Mouse (Mus musculus) cerebellum, postnatal 4 days (tissue): ENCODE measurements around the gene Vwa8.
A peak's percentile ranks its signal among the peaks of the same experiment; 100 is the strongest.

Experiments
- DNase-seq, 2 experiments: peaks; one replicate each; pipeline ENCODE4 v3.0.0; 2022; ENCODE audit warnings: low spot score in 2 of 2, mixed read lengths in 1 of 2

Gene Vwa8

DNA sequence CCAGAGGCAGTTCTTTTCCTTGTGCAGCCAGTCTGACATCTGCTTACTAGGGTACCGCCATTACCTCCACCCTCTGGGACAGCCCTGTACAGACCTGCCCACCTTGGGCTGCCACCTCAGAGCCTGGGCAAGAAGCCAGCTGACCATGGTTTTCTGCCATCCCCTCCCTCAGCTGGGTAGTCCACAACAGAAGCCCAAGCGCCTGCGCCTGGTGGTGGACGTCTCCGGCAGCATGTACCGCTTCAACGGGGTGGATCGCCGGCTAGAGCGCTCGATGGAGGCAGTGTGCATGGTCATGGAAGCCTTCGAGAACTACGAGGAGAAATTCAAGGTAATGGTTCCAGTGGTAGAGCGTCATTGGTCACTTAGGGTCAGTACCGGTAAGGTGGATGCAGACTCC, 333.9 kb downstream of the Vwa8 start:
- DNase-seq = peak in 1 of 2 experiments; percentile 23

DNA sequence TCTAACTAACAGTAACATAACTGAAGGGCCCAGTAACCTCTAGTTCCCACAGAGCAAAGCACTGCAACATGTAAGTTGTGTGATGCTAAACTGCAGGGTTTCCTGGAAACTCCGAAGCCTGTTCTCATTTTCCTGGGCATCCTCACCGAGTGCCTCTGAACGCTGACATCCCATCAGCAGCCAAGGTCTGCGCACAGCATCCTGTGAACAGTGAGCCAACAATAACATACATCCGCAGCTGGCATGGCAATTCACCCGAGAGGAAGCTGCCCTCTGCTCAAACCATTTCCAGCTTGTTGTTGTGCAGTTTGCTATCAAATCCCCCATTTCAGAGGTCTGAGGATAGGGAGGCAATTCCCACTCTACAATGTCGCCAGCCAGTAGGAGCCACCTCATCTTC, 334.4 kb downstream of the Vwa8 start:
- no peak for DNase-seq

DNA sequence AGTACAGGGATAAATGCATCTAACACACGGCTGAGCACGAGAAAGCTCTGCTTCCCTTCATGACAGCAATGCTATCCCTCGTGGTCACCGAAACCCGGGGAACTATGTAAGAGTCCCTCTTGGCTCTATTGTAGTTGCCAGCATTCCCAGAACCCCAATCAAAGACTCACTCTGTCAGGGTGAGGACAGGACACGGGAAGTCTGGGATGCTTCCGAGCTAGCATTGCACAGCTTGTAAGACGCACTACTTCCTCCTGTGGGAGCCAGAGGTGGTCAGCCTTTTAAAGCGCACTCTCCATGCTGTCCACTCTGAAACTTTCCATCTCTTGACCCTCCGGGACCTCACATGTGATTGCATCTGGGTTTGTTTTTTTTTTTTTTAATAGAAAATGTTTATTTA, 335.2 kb downstream of the Vwa8 start:
- DNase-seq = no peak

DNA sequence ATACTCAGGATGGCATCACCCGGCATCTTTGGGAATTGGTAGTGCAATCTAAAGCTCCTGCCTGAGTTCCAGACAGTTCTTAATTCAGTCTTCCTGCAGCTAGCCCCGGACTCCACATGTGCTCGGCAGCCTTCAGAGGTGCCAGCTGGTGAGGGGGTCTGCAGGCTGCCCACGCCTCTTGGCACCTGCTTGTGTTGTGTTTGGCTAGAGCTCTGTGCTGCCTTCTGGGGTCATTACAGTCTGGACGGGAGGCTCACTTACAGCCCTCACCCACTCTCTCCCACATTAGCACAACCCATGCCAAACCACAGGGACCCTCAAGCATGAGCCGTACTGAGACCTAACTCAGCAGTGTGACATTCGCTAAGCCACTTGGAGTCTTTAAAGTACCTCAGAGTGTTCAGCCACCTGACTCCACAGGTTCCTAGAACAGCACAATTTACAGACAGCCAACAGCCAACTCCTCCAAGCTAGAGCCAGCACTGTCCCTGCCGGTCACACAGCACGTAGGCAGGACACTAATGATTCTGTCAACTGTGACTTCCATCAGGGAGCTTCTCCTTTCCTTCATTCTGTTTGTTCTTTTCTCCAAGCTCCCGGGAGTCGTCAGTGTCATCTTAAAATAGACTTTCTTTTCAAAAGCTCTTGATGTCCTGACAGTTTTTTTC, 336.3 kb downstream of the Vwa8 start:
- DNase-seq = peak in 1 of 2 experiments; percentile 49

DNA sequence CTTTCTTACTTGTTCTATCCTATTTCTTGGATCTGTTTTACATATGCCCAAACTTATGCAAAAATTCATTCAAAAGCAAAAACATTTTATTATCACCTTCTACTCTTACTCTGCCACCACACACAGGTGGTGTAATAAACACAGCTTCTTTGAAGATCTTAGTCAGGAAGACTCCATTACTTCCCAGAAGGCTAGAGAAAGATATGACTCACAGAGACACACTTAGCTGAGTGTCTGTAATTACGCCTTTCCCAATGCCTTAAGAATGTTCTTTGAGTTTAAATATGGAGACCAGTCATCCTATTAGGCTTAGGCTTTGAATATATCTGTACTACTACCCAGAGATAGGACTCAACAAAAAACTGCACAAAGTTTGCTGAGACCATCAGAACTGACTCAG, 338.1 kb downstream of the Vwa8 start:
- no peak for DNase-seq

DNA sequence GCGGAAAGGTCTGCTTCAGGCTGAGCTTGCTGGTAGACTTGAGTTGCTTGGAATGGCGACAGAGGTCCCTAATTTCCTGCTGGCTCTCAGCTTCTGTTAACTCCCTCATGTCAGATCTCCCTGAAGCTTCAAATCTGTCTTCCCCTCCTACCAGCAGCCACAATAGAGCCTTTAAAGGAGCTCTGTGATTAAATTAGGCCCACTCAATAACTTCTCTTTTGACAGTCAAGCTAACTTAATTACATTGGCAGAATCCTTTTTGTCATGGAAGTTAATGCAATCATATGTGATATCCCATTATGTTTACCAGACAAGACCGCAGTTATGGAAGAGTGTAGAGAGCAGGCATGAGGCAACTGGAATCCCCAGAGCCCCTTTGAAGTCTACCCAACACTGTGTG, 347.9 kb downstream of the Vwa8 start:
- no peak for DNase-seq

DNA sequence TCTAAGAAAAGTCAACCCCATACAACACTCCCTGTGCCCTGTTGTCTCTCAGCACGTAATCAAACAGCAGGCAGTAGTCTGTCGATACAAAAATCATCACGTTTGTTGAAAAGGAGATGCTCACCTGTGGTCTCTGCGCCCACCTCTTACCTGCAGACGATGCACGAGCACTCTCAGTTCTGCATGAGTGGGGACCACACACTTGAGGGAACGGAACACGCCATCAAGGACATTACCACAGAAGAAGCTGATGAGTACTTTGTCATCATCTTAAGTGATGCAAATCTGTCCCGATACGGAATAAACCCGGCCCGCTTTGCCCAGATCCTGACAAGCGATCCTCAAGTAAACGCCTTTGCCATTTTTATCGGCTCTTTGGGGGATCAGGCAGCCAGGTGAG, 349.2 kb downstream of the Vwa8 start:
- DNase-seq = no peak

DNA sequence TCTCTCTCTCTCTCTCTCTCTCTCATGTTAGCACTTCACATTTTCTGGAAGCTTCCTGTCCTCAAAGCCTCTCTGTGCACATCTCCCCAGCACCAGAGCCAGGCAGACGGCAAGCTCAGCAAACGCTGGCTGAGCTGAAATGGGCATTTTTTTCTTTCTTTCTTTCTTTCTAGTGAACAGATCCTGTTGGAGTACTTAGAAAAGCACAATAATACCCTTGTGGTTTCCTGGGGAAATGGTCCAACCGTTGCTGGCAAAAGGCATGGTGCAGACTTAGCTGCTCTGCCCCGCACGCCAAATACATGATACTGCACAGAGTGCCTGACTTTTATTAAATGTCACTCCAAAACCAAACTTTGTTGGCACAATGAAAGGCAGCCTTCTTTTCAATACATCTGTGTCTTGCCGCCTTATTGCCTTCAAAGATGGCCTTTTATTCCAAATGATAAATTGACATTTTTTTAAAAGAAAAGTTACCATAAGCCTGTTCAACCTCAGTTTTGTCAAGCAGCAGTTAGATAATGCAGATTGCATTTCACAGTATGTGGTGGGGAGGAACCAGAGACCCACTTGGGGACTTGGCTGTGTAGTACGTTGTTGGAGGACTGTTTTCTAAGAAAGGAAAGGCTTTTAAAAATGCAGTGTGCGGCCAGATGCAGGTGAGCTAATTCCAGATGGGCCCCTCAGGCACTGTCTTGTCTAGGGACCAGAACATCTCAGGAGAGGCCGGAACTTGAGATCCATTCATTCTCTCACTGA, 351.5 kb downstream of the Vwa8 start:
- DNase-seq = peak in 1 of 2 experiments; percentile 25

DNA sequence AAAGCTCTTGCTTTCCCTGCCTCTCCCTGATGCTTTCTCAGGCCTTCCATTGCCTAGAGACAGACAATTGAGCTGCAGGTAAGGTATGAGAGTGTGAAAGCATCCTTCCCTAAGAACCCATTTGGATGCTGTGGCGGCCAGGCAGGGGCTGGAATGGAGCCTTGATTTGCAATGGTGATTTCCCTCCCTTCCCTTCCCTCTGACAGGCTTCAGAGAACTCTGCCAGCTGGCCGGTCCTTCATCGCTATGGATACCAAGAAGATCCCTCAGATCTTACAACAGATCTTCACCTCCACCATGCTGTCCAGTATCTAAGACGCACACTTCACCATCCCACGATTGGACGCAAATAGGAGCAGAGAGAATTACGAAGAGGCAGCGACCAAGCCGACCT, 352.0 kb downstream of the Vwa8 start:
- peak in 1 of 2 experiments; percentile 27 for DNase-seq

DNA sequence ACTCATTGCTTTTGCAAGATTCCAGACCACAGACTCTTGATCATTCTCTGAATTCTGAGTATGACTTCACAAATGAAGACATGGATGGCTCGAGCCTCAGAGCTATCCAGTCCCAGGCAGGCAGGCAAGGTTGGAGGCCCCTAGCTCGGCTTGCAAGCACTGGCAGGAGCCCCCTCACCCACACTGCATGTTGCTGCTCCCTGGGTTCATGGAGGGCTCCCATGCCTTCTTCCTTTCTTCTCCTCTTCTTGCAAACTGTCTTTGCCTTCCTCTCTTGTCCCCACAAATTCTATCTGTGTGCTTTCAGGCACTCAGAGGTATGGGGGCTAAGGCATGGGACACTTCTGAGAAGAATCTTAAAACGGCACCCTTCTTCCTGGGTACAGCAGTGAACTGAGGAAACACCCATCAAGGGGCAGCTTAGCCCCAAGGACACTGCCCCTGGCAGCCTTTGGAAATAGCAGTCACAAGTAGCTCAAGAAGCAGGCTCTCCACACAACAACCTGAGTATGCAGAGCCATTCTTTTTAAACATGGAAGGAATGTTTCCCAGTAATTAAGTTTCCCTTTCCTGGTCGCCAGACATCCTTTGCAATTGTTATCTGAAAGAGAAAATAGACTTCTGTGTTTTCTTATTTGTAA, 354.0 kb downstream of the Vwa8 start:
- no peak for DNase-seq

DNA sequence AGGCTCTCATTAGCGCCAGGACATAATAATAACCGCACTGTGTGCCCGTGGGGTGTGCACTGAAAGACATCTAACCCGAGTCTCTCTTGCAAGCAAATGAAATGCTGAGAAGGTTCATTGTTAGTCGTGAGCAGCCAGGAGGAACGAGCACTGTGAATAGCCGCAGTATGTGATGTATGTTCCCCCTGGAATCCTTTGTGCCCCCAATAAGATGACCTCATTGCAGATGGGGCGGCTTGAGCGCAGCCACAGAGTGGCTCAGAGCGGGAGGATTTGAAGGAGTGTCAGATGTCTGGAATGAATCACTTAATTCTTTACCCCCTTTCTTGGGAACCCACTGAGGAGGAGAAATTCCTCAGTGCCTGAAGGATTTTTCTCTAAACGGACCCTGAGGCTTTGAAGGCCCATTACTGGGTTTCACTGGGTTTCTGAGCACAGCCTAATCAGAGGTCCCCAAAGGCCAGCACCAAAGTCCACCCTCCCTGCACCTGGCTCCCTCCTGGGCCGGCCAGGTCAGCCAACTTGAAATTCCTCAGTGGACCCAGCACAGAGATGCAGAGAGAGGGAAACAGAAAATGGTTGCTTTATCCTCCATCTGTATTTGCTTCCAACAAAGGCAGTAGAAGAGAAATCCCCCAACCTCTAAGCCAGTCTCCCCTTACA, 354.8 kb downstream of the Vwa8 start:
- DNase-seq = no peak

DNA sequence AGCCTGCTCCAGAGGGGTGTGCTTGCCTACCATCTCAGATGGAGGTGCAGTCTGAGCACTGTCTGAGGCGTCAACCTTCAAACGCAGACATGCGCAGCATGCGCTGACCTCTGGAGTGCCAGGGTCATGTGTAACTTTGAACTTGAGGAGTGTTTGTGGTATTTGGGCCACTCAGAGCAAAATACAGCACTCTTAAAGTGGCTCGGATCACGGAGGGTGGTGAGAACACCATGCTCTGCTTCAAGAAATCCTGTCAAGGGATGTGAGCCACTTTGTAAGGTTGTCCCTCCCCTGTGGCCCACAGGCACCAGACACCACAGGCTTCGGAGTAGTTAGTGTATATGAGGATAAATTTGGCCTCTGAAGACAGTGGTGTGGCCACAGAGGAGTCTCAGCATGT, 356.0 kb downstream of the Vwa8 start:
- no peak for DNase-seq

DNA sequence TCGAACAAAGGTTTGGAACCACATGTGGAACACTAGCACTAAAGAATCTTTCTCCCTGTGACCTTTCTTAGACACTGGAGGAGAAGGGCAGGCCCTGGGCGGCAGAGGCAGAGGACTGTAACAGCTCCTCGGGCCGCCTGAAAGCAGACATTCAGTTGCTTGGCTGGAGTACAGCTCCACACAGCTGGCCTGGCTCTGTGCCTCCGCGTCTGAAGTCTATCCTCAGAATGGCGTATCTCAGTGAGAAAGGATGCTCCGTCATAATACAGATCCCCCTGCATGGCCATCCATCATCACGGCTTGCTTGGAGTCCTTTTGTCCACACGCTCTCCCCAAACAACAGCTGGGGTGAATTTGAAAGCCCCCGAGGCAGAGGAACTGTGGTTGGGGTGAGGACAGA, 357.4 kb downstream of the Vwa8 start:
- DNase-seq = peak in 1 of 2 experiments; percentile 76

DNA sequence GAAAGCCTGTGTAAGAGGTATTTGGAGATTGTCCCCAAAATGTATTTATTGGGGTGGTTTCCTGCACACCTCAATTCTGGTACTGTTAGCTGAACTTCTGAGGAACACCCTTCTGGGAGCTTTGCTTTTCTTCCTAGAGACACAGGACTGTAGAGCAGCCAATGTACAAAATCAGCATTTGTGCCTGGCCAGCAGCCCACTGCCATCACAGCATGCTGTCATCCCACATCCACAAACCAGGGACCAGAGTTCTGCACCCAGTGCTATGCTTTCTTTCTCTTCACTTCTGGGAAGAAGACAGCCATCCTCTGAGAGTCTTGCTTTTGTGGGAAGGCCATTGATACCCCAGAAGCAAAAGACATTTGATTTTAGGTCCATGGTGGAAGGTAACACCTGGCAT, 359.6 kb downstream of the Vwa8 start:
- DNase-seq = no peak

DNA sequence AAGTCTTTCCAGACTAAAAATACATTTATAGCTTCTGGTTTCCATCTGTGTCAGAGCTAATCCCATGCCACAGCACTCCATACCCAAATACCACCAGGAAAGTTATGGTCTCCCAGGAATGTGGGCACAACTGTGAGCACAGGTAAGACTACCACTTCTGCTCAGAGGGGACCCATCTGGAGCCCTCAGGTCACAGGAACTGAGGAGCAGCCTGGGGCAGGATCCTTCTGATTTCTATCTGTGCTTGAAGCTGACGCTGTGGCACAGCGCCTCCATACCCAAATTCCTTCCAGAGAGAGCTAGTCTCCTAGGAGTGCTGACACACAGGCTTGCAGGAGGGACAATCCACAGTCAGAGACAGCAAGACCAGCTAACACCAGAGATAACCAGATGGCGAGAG, 361.0 kb downstream of the Vwa8 start:
- no peak for DNase-seq

DNA sequence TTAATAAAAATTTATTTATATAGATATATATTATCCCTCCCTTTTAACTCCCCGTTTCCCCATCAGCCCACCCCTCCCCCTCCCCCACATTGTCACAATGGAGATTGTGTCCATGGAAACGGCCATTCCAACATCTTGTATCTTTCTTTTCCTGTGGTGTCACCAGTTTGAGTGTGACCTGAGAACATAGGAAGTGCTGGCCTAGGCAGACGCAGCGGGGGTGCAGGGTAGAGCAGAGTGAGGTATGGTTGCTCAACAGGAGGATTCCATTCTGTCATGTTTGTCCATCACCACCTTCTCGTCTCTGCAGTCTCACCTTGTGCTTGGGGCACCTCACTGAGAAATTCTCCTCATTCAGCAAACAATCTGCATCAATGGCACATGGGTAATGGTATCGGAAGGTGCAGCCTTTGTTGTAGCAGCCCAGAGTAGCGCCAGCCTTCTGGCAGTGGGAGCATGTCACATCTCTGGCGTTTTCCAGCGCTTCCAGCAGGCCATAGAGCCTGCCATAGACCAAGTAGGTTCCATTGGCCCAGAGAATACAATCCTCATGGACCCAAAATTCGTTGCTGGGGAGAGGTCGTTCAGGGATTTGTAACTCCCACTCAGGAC, 363.6 kb downstream of the Vwa8 start:
- DNase-seq = no peak

DNA sequence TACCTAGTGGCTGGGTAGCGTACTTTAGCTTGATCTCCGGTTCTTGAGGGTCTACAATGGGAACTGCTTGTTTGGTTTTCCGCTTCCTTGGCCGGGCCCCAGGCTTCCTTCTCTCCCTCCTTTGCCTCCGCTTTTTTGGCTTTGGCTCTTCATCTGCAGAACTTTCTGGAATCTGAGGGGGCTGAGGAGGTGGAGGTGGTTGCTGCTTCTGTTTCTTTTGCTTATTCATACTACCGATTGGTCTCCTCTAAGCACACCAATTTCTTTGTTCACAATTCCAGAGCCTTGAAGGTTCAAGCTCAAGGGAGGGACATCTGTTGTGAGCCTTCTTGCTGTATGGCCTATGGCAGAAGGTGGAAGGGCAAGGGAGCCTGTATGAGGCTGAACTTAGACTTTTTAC, 365.3 kb downstream of the Vwa8 start:
- DNase-seq = no peak

DNA sequence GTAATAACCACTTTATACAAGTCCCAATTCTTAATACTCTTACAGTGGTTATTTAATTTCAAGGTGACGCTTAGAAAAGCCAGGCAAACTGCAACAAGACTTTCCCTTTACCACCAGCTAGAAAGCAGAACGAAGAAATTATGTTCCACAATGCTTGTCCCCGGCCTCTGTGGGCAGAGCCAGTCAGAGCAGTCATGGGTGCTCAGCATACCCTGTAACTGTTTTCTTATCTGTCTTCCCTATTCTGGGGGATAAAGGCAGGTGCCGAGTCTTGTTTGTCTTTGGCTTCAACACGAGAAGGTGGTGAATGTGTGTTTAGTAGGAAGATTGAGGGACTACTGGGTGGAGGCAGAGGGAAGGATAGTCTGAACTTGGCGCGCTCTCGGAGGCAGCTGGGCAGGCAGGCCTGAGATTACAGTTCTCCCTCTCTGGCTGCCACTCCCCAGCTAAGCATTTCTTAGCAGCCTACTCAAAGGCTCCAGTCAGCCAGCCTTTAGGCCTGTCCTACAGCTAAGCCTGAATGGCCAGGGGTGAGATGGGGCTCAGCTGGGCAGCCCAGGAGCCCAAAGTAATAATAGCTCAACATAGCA, 365.9 kb downstream of the Vwa8 start:
- DNase-seq = no peak

DNA sequence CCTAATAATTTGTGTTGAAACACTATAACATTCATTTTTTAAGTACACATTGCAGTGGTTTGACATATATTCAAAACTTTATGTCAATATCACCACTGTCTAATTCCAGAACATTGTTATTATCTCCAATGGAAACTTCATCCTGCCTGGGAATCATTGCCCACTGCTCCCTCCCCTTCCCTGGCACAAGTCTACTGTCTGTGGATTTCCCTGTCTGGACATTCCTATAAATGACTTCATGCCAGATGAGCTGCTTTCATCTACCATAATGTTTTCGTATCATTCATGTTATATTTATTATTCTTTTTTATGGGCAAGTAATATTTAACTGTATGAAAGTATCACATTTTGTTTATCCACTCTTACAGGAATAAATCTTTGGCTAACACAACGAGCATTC, 367.5 kb downstream of the Vwa8 start:
- no peak for DNase-seq

DNA sequence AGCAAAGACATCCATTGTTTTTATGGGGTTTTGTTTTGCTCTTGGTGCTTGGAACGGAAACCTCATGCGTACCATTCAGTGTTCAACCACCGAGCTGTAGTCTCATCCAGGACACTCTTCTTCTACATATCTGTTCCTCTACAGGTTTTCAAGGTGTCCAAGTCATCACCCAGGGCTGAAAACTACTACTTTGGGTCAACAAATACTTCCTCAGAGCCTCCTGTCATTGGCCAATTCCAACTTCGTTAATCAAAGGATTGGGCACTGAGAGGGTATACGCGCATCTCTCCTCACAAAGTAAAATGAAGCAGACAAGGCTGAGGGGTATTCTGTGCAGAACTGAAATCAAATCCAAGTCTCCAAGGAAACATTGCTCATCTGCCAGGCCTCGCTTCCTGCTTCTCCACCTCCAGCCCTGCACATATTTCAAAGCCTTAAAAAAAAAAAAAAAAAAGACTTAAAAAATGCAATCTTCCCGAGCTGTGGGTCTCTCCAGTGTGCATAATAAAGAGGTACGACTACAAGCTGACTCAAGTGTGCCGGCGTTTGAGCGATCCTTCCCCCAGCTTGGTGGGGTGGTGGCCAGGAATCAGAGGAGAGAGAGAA, 374.7 kb downstream of the Vwa8 start:
- no peak for DNase-seq

DNA sequence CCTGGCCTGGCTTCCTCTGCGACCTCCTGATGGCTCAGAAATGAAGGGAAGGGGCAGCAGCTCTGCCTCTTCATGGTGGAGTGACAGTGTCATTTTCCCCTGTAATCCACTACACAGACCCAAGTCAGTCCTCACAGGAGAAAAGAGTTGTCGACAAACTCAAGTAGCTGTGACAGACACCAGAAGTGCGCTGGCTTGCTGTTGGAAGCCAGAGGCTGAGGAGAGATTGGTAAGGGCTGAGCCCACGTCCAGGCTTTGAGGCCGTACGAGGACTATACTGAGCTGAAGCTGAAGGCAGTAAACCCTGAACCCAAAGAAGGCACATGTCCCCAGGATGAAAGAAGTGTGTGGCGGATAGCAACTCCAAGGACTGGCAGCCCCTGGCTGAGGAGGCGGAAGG, 376.6 kb downstream of the Vwa8 start:
- DNase-seq = no peak
